Mouse (Mus musculus) midbrain, postnatal 0 days (tissue): ENCODE results near the gene Hikeshi. TPM values are rescaled to one million over a fixed set of nuclear protein-coding genes. Genes with fewer than 3 reads are reported as not detected.

Source experiments
- ATAC-seq: fragments of 200-750 bp; cut with Nextera tagmentation; 2 replicates; pipeline ENCODE4 v1.8.0; 2017; ENCODE audit warnings: moderate number of reproducible peaks, mild to moderate bottlenecking, moderate TSS enrichment, moderate library complexity; ENCODE audit not compliant: low FRiP score
- DNase-seq: peaks from one replicate; pipeline ENCODE4 v3.0.0-alpha.2; 2015; ENCODE audit warnings: low spot score
- H3K27ac ChIP-seq: fragments of 300-500 bp; sonication (generic); 2 replicates; pipeline ENCODE4 v1.5.1; 2014; ENCODE audit warnings: low read depth, mild to moderate bottlenecking, low read length, mixed read lengths
- H3K27me3 ChIP-seq: fragments of 300-500 bp; sonication (generic); 2 replicates; pipeline ENCODE4 v1.6.1; 2014; ENCODE audit warnings: low read length, control low read depth, mixed read lengths; ENCODE audit not compliant: insufficient read depth
- H3K36me3 ChIP-seq: fragments of 300-500 bp; sonication (generic); 2 replicates; pipeline ENCODE4 v1.6.1; 2014; ENCODE audit warnings: low read length, control low read depth, mixed read lengths; ENCODE audit not compliant: insufficient read depth
- H3K4me1 ChIP-seq: fragments of 300-500 bp; sonication (generic); 2 replicates; pipeline ENCODE4 v1.6.1; 2014; ENCODE audit warnings: mild to moderate bottlenecking, control low read depth, antibody characterized with exemption, low read length, mixed read lengths; ENCODE audit not compliant: insufficient read depth
- H3K4me2 ChIP-seq: fragments of 300-500 bp; sonication (generic); 2 replicates; pipeline ENCODE4 v1.6.1; 2014; ENCODE audit warnings: low read depth, mild to moderate bottlenecking, low read length, mixed read lengths; ENCODE audit not compliant: poor library complexity, severe bottlenecking
- H3K4me3 ChIP-seq: fragments of 300-500 bp; sonication (generic); 2 replicates; pipeline ENCODE4 v1.5.1; 2014; ENCODE audit warnings: low read depth, mild to moderate bottlenecking, low read length, moderate library complexity
- H3K9ac ChIP-seq: fragments of 300-500 bp; sonication (generic); replicated peaks from 2 replicates; pipeline ENCODE4 v1.6.1; 2014; ENCODE audit warnings: mild to moderate bottlenecking, low read length, moderate library complexity, mixed read lengths; ENCODE audit not compliant: poor library complexity, severe bottlenecking
- H3K9me3 ChIP-seq: fragments of 300-500 bp; sonication (generic); 2 replicates; pipeline ENCODE4 v1.6.1; 2016; ENCODE audit warnings: low read length, control low read depth
- CTCF ChIP-seq: IDR thresholded peaks from 2 replicates; pipeline ENCODE4 v1.5.1; 2016; ENCODE audit warnings: antibody characterized with exemption, mild to moderate bottlenecking
- WGBS: fragments of 180-500 bp; shearing (Covaris S2); extraction: QIAGEN DNeasy Blood & Tissue Kit; methylation state at CpG from one replicate; pipeline ENCODE4 v1.1.7; 2014; 5-methylcytosine and 5-hydroxymethylcytosine counted together
- polyA plus RNA-seq: library from polyadenylated mRNA; unstranded; fragments of >200 nt; fragmentation: Nextera tagmentation; extraction: Ambion mirVana; gene quantifications from 2 replicates; pipeline ENCODE4 v1.2.1, GENCODE M21; 2015
- total RNA-seq: library from RNA; depleted of rRNA; stranded (reverse); fragments of >200 nt; gene quantifications from 2 replicates; pipeline ENCODE4 v1.2.3, GENCODE M21; 2014

Gene Hikeshi
- total and polyA plus RNA-seq, 2 experiments from 2014 or later: 55.6 to 123 TPM

- H3K27me3 ChIP-seq: no peaks in the 10 kb centered on the region
- no peaks in the 10 kb centered on the region for H3K9me3 ChIP-seq
- H3K4me1 ChIP-seq: no peaks in the 10 kb centered on the region
- no peak overlapping the region for H3K9ac ChIP-seq
- no peak for TF ChIP-seq CTCF
- no peak overlapping the region for H3K4me2 ChIP-seq
- H3K27ac ChIP-seq: no peak overlapping the region
- H3K36me3 ChIP-seq: peaks cover 9% of the 10 kb centered on the region; the same call in 1 of the 2 replicates
- no peak overlapping the region for H3K4me3 ChIP-seq
- ATAC-seq: no peak
- no peak for DNase-seq
These were observed 22.1 kb upstream of the Hikeshi start for GRCm38 (mm10) chr7:89963135-89963534.

- H3K9ac ChIP-seq: no peak overlapping the region
- no peak overlapping the region for H3K4me2 ChIP-seq
- no peak for TF ChIP-seq CTCF
- H3K4me3 ChIP-seq: no peak overlapping the region
- H3K27ac ChIP-seq: no peak overlapping the region
- no peak for DNase-seq
- H3K36me3 ChIP-seq: peaks cover 12% of the 10 kb centered on the region; the same call in 1 of the 2 replicates
- WGBS: 56% methylated on average over 5 of the region's 5 CpGs
- no peak for ATAC-seq
- no peaks in the 10 kb centered on the region for H3K4me1 ChIP-seq
- no peaks in the 10 kb centered on the region for H3K27me3 ChIP-seq
- H3K9me3 ChIP-seq: no peaks in the 10 kb centered on the region
These were observed 16.3 kb upstream of the Hikeshi start for GRCm38 (mm10) chr7:89957300-89957699.

GRCm38 (mm10) chr7:89954261-89954660, 13.3 kb upstream of the Hikeshi start:
- WGBS: 87% methylated on average over 5 of the region's 5 CpGs

DNA sequence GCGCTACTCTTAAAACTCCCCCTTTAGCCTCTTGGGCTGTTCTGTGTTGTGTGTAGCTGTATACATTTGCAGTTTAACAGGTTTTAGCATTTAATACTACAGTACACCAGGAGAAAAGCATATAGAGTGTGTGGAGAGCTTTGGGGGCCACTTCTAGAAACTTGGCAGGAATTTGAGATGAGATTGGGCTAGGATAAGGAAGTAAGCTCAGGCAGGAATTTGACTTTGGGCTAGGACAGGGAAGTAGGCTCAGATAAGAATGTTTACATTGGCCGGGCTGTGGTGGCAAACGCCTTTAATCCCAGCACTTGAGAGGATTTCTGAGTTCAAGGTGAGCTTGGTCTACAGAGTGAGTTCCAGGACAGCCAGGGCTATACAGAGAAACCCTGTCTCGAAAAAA, 8.4 kb upstream of the Hikeshi start:
- Histone ChIP-seq H3K27ac (no peak overlapping the region), H3K4me2 (no peak overlapping the region), H3K4me3 (no peak overlapping the region), H3K27me3 (no peaks in the 10 kb centered on the region), H3K9ac (no peak overlapping the region), H3K4me1 (no peaks in the 10 kb centered on the region), H3K9me3 (no peaks in the 10 kb centered on the region), H3K36me3 (no peaks in the 10 kb centered on the region)
- WGBS: 77% methylated on average over 4 of the region's 4 CpGs
- no peak for TF ChIP-seq CTCF
- no peak for DNase-seq
- ATAC-seq: no peak

More at GRCm38 (mm10) chr7:89954261-89954660, 13.3 kb upstream of the Hikeshi start:
- no peak overlapping the region for H3K27ac ChIP-seq
- ATAC-seq: no peak
- H3K27me3 ChIP-seq: no peaks in the 10 kb centered on the region
- DNase-seq: no peak
- H3K4me1 ChIP-seq: no peaks in the 10 kb centered on the region
- no peak overlapping the region for H3K4me3 ChIP-seq
- no peak for TF ChIP-seq CTCF
- H3K9ac ChIP-seq: no peak overlapping the region
- H3K9me3 ChIP-seq: no peaks in the 10 kb centered on the region
- H3K4me2 ChIP-seq: no peak overlapping the region
- H3K36me3 ChIP-seq: 0 out of 2 replicates have a peak, but pooled peaks cover 8% of the 10 kb centered on the region

DNA sequence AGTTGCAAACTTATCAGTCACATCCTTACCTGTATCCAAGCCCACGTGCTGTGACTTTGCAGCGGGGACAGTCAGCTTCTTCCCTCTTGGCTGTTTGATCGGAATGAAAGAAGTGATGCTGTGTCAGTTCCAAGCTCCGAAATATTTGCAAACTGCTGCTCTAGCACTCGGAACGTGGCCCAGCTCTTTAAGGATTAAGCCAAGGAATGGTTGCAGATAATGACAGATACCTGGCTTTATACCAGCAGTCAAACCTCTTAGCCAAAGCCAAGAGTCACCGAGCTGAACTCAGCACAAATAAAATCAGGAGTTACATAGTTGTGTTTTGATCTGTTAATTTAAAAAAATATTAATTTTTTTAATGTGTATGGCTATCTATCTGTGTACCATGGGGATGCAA, 7.0 kb upstream of the Hikeshi start:
- Histone ChIP-seq H3K36me3 (no peaks in the 10 kb centered on the region), H3K9ac (no peak overlapping the region), H3K9me3 (no peaks in the 10 kb centered on the region), H3K27ac (no peak overlapping the region), H3K4me3 (no peak overlapping the region), H3K4me1 (no peaks in the 10 kb centered on the region), H3K4me2 (no peak overlapping the region), H3K27me3 (no peaks in the 10 kb centered on the region)
- 84% methylated on average over 7 of the region's 7 CpGs for WGBS
- no peak for ATAC-seq
- DNase-seq: peak; percentile 2
- TF ChIP-seq CTCF: no peak

GRCm38 (mm10) chr7:89939497-89940353, 1.3 kb downstream of the Hikeshi start:
- H3K9ac ChIP-seq: peak overlapping the region; percentile 75
- DNase-seq (peak; percentile 19), ATAC-seq (no peak)
- WGBS: 42% methylated on average over 15 of the region's 15 CpGs
- H3K4me3 ChIP-seq: peak overlapping the region; percentile 78
- H3K9me3 ChIP-seq: no peaks in the 10 kb centered on the region
- no peaks in the 10 kb centered on the region for H3K27me3 ChIP-seq
- H3K4me2 ChIP-seq: peak overlapping the region; percentile 57
- H3K27ac ChIP-seq: no peak overlapping the region
- H3K4me1 ChIP-seq: peaks cover 7% of the 10 kb centered on the region
- 0 out of 2 replicates have a peak, but pooled peaks cover under 1% of the 10 kb centered on the region for H3K36me3 ChIP-seq
- TF ChIP-seq CTCF: no peak
